Mouse (Mus musculus): ENCODE measurements at regions not wholly inside any gene's neighbourhood (a gene's known extent, or its start where the extent isn't known, plus 50 kb on each side); places are given as distances from the start of the nearest gene placed in this dataset.

- no peak for DNase-seq
These were observed 670.3 kb downstream of the Cdk5rap2 start for GRCm38 (mm10) chr4:69739833-69740510.

Measured in heart, adult 11 months (tissue).